Mouse (Mus musculus) hindlimb bud, embryonic 11.5 days (tissue): ENCODE data around the gene Cic.
"Not testable (repeated sequence)": the region's sequence is repeated elsewhere in the genome, so short reads cannot be mapped to it uniquely, and the experiment has no call there.

Source experiments
- DNase-seq: peaks from one replicate; pipeline ENCODE4 v3.0.0-alpha.2; 2012; ENCODE audit warnings: low read depth, low spot score; ENCODE audit errors: extremely low spot score

Cic gene

GRCm38 (mm10) chr7:25243361-25243760 is 24.1 kb upstream of the Cic start:
- no peak for DNase-seq

GRCm38 (mm10) chr7:25244562-25245369 is 22.7 kb upstream of the Cic start:
- no peak for DNase-seq

- no peak for DNase-seq
Measured at GRCm38 (mm10) chr7:25246079-25246758, 21.3 kb upstream of the Cic start.

- no peak for DNase-seq
Measured at GRCm38 (mm10) chr7:25246759-25247137, 20.8 kb upstream of the Cic start.

GRCm38 (mm10) chr7:25247498-25247897 is 20.0 kb upstream of the Cic start:
- DNase-seq, result no peak

GRCm38 (mm10) chr7:25248018-25248647 is 19.4 kb upstream of the Cic start:
- DNase-seq, result no peak

GRCm38 (mm10) chr7:25248846-25249313 is 18.6 kb upstream of the Cic start:
- no peak for DNase-seq

- no peak for DNase-seq
Measured at GRCm38 (mm10) chr7:25249314-25250140, 18.0 kb upstream of the Cic start.

GRCm38 (mm10) chr7:25250141-25250972 is 17.1 kb upstream of the Cic start, which contains the start of gene Erf:
Erf (minus strand) TSS chr7:25250761.
- DNase-seq, result no peak

GRCm38 (mm10) chr7:25251071-25251791 is 16.3 kb upstream of the Cic start:
- no peak for DNase-seq

GRCm38 (mm10) chr7:25251822-25252221 is 15.7 kb upstream of the Cic start:
- no peak for DNase-seq

GRCm38 (mm10) chr7:25261896-25262295 is 5.6 kb upstream of the Cic start:
- DNase-seq, result no peak

GRCm38 (mm10) chr7:25263968-25264870 is 3.3 kb upstream of the Cic start:
- no peak for DNase-seq

- not testable (repeated sequence) for DNase-seq
Measured at GRCm38 (mm10) chr7:25265743-25266142, 1.8 kb upstream of the Cic start.

GRCm38 (mm10) chr7:25266180-25266962 is 1.1 kb upstream of the Cic start:
- no peak for DNase-seq

GRCm38 (mm10) chr7:25267751-25268463 is 403 bp downstream of the Cic start:
- DNase-seq, result peak; percentile 99

GRCm38 (mm10) chr7:25268588-25268987 is 1.1 kb downstream of the Cic start:
- DNase-seq, result no peak
